Mouse (Mus musculus) megakaryocyte, embryonic 14.5 days (primary cell): ENCODE data around the gene Frem2.

Source experiments
- FLI1 ChIP-seq: IDR thresholded peaks from 2 replicates; pipeline ENCODE4 v1.6.1; 2012; ENCODE audit warnings: low read length, inconsistent platforms, mixed read lengths
- GATA1 ChIP-seq: IDR thresholded peaks from 3 replicates; pipeline ENCODE4 v1.6.1; 2012; ENCODE audit warnings: mixed read lengths, low read length, inconsistent platforms, borderline replicate concordance

DNA sequence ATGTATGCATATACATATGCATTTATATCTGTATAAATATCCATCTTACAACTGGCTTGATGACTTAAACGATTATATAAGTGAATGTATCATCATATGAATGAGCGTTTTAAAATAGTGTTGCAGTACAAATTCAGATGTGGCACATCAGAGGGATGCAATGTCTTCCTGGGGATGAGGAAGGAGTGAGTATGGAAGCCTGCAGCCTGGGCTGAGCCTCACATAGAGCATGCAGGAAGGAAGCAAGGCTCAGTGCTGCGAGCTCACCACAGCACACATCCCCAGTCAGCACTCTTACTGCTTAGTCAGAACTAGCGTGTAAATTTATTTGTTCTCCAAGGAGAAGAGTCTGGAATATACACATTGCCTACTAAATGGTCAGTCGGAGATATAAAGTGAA lies 27.2 kb downstream of the Frem2 start:
- no peak for TF ChIP-seq GATA1
- TF ChIP-seq FLI1: no peak
